Mouse (Mus musculus) testis, postnatal 10 days (tissue): ENCODE data around the gene Fam206a.

Experiments used
- DNase-seq: peaks from one replicate; pipeline ENCODE4 v3.0.0; 2021; ENCODE audit warnings: low spot score

The Fam206a gene

DNA sequence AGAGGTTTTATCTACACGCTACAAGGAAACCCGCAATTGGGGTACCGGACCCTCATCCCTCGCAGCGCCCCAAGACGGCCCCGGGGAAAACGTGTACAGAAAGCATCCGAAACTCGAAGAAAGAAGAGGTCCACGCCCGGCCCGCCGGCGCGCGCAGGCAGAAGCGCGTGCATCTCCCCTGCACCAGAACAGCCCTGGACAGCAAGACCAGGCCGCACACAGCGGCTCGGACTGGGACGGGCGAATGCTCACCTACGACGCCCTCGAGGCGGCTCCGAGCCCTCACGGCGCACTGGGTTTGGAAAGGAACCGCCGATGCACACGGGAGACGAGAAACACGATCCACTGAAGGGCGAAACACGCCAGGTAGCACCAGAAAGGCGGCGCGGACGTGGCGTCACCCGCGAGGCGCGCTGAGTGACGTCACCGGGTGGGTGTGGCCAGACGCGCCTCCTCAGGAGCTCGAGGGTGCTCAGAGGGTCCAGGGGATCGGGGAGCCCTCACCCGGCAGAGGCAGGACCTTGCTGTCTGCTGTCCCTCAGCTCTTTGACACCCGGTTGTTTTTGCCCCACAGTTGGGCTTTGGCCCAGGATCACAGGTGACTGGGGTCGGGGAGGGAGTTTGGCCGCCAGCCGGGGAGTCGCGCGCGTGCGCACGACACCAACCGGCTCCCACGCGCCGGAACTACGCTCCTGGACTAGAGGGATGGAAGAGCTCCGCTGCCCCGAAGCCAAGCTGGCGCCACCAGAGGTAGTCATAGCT lies at the start of gene Fam206a, which contains the start of gene Elp1:
TSS of gene Fam206a (plus strand) at position 439 of the 762 bp plus-strand sequence.
TSS of gene Elp1 (minus strand) at position 425 of the 762 bp plus-strand sequence.
- peak; percentile 99 for DNase-seq

DNA sequence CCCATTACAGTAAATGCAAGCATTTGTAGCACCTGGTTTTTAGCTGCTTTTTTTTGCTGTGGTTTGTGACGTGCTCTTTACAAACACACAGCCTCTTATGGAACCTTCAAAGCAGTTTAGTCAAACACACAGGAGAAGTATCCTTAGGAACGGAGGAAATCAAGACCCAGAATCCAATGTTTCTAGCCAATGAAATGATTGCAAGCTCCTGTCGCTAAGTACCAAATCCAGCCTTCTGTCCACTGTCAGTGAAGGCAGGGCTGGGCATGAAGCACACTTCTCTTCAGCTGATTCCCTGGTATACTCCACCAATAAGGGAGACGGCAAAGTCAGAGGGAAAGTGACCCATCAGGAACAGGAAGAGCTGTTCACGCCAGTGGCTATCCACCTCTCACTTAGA lies 46.1 kb upstream of the Fam206a start:
- DNase-seq: no peak

DNA sequence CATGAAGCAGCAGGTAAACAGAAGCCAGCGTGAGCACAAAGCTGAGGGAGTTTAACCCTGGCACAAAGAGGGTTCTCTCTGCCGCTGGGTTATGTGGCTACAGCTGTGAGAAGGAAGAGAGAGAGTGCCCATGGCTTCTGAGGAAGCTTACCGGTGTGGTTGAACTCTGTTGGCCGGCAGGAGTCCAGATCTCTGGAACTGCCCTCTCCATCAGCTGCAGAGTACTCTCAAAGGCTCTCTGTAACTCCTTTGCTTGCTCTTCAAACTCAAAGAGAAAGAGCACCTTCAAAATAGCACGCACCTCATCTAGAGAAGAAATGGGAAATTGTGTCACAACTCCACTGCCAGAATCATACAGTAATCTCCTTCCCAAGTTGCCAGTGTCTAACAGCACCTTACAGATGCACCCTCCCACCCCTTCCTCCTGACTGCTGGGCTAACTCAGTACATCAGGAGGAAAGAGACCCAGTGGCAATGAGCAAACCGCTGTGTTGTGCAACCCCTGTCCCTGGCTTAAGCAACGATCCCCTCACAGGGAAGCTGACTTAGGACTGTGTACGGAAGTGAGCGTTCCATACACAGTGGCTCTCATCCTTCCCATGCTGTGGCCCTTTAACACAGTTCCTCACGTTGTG lies 45.1 kb upstream of the Fam206a start:
- DNase-seq: no peak

DNA sequence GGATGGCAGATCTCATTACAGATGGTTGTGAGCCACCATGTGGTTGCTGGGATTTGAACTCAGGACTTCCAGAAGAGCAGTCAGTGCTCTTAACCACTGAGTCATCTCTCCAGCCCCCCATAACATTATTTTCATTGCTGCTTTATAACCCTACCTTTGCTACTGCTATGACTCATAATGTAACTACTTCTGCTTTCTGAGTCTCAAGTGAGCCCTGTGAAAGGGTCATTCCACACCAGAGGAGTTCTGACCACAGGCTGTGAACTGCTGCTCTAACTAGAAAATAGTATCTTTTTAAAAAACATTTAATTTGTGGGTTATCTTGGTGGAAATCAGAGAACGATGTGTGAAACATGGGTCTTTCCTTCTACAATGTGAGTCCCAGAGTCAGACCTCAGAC lies 44.5 kb upstream of the Fam206a start:
- DNase-seq: no peak

GRCm38 (mm10) chr4:56767861-56768284 lies 34.3 kb upstream of the Fam206a start:
- no peak for DNase-seq

DNA sequence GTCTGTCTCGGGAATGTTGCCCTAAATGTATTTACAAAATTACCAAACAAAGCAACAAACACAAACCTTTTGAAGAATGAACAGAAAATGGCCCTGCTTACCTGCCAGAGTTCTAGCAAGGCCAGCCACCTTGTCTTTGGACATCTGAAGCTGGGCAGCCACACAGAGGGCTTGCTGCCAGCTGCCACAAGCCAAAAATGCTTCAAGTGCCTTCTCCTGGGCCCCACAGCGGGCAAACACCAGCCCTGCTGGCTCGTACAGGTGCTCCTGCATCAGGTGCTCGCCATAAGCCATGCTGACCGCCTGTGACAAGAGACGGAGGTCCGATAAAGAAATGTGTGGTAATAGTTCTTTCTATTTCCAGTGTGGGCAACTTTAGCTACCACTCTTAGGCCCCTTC lies 33.2 kb upstream of the Fam206a start:
- no peak for DNase-seq

DNA sequence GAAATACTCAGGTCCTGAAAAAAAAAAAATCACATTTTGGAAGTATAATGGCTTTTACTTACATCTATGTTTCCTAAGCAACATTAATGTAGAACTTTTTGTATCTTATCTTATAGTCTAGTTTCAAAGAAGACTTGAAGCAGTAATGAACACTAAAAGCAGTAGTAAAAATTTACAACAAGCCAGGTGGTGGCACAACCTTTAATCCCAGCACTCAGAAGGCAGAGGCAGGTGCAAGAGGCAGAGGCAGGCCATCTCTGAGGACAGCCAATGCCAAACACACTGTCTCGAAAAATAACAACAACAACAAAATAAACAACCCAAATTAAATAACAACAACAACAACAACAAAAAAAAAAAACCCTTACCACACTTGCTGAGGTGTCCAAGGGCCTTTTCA lies 31.1 kb upstream of the Fam206a start:
- no peak for DNase-seq

- DNase-seq: no peak
These were observed 10.8 kb upstream of the Fam206a start for GRCm38 (mm10) chr4:56791373-56791772.

DNA sequence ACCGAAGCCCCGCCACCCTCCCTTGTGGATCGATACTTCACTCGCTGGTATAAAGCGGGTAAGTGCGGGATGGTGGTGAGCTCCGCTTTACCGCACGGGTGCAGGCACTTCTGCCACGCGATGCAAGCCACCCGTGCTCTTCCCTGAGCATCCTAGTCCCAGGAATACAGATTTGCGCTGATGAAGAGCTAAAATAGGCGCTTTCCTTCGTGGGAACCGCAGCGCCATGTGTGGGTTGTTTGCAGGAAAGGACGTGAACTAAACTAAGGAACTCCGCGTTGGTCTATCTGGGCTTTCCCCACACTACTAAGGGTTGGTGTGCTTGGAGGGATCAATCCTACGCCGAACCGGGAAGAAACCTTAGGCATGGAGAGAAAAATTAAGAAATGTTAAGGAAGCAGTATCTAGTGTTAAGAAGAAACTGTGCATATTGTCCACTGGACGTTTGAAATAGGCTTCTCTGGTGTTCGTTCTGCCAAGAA lies 565 bp downstream of the Fam206a start:
- no peak for DNase-seq

DNA sequence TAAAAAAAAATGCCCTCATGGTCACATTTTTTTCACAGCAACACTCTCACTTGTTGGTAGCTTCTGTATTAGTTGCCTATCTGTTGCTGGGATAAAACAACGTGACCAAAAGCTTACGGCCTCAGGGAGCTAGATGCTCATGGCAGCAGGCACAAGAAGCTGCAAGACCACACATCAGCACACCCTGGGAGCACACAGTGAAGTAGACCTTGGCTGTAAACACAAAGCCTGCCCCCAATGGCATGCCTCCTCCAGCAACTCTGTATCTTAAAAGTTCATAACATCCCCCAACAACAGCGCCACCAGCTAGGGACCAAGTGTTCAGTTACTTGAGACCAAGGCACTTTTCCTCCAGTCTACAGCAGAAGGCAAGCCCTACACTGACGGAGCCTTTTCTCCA lies 6.9 kb downstream of the Fam206a start:
- no peak for DNase-seq

DNA sequence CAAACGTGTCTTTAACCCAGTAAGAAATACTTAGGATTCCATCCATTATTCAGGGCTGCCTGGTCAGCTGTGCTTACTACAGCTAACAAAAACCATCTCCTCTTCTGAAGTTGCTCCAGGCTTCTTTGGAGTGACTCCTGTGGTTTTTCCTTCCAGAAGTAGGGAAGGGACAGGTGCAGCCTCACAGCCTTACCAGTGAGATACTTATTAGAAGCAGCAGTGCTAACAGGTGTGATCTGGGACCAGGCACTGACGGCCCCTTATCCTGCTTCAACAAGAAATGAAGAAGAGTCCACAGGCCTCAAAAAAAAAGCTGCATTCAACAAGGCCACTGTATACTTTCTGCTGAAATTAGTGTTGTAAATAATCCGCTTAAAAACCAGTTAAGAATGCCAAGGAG lies 9.5 kb downstream of the Fam206a start:
- DNase-seq: no peak

GRCm38 (mm10) chr4:56812096-56812495 lies 10.0 kb downstream of the Fam206a start:
- no peak for DNase-seq

DNA sequence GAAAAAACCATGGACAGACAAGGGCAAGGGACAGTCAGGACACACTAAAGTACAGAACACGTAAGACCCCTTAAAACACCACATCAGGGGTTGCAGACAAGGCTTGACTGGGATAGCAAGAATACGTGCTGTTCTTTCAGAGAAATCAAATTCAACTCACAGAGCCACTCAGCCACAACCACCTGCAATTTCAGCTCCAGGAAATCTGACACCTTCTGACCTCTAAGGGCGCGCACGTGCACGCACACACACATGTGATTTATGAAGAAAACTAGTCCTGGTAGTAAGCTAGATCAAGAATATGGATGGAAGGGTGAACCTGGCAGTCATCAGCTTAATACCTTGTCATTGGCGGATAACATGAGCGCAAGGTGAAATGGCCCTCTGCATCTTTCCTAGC lies 13.0 kb downstream of the Fam206a start:
- no peak for DNase-seq

- DNase-seq: no peak
These were observed 17.9 kb downstream of the Fam206a start for GRCm38 (mm10) chr4:56820017-56820550.

DNA sequence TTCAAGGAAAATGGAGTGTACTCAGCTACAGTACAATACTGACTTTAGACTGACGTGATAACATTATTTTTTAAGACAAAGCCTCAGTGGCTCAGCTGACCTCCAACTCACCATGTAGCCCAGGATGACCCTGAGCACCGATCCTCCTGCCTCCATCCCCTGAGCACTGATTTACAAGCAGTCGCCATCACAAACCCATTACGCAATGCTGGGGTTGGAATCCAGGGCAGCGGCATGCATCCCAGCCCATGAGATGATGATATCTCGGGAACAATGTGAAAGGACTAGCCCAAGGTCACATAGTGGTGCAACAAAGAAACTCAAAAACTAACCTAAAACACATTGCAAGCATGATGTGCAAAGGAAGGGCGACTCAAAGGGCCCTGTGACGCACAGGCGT lies 22.1 kb downstream of the Fam206a start:
- DNase-seq: no peak

DNA sequence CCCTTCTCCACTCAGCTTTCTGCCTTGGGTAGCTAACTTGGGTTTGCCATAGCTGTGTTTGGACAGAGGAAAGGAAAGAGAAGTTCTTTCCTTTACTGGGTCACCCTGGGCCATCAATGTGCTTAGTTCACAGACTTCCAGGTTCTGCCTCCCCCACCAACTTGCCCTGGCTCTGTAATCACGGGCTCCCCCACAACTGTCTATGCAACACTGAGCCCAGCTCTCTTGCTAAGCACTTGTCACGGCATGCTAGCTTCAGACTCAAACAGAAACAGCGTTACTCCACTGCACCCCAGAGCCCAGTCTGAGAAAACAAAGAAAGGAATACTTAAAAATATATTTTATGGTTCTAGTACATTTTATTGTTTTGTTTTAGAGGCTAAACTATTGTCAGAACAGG lies 26.8 kb downstream of the Fam206a start:
- no peak for DNase-seq

GRCm38 (mm10) chr4:56829511-56829921 lies 27.4 kb downstream of the Fam206a start:
- DNase-seq: peak; percentile 70

GRCm38 (mm10) chr4:56831013-56831609 lies 29.0 kb downstream of the Fam206a start:
- no peak for DNase-seq

DNA sequence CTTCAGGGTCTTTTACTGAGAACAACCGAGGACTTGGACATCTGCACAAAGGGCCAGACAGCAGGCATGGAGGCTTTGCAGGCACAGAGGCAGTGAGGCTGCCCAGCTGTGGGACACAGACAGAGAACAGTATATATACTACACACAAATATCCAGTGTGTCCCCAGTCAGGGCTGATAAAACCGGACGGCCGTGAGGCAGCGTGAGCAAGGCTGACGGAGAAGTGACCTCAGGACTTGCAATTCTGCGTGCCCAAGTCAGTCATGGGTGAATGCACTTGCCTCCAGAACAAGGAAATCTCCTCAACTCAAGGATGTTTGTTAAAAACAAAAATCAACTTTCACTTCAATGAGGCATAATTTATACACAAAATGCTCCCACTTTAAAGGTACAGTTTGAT lies 29.9 kb downstream of the Fam206a start:
- no peak for DNase-seq

- DNase-seq: no peak
These were observed 35.5 kb downstream of the Fam206a start for GRCm38 (mm10) chr4:56837661-56838060.

GRCm38 (mm10) chr4:56840297-56840696 lies 38.2 kb downstream of the Fam206a start:
- DNase-seq: no peak

DNA sequence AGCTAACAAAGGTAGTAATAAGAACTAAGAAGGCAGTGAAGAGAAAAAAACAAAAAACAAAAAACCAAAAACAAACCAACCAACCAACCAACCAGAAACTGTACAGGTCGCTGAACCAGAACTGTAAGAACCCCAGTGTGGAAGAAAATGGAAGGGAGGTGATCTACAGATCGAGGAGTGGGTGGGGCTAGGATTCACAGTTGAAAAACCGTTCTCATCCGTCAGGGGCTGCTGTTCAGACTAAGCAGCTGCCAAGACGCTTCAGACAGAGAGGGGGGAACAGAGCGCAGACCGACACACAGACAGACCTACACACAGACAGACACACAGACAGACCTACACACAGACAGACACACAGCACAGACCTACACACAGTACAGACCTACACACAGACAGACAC lies 40.4 kb downstream of the Fam206a start:
- no peak for DNase-seq

DNA sequence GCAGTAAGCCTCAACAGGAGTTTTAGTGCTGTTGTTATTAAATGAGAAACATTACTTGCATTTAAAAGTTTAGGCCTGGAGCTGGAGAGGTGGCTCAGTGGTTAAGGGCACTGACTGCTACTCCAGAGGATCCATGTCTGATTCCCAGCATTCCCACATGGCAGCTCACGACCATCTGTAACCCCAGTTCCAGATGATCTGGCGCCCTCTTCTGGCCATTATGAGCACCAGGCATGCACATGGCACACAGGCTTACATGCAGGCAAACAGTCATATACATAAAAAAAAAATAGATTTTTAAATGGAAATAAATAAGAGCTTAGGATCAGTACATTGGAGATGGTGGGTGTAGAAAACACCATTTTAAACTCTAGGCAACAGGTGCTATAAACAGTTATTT lies 41.8 kb downstream of the Fam206a start:
- no peak for DNase-seq
